Mouse (Mus musculus) heart, adult 2 months (tissue): ENCODE data around the gene 0610010K14Rik. TPM values are rescaled to one million over a fixed set of nuclear protein-coding genes. Genes with fewer than 3 reads are reported as not detected.

Experiments
- DNase-seq, 2 experiments: peaks; one replicate each; pipeline ENCODE4 v3.0.0; 2021
- H3K27ac ChIP-seq: fragments of 200-600 bp; 2 replicates; pipeline ENCODE4 v1.8.1; 2022
- H3K27me3 ChIP-seq: fragments of 200-500 bp; 2 replicates; pipeline ENCODE4 v1.6.1; 2012; ENCODE audit warnings: mild to moderate bottlenecking, low read length, inconsistent platforms, mixed read lengths; ENCODE audit not compliant: control insufficient read depth, insufficient read depth
- H3K36me3 ChIP-seq: fragments of 200-500 bp; 2 replicates; pipeline ENCODE4 v1.6.1; 2012; ENCODE audit warnings: low read length, inconsistent platforms; ENCODE audit not compliant: control insufficient read depth, insufficient read depth
- H3K4me1 ChIP-seq: fragments of 200-500 bp; 2 replicates; pipeline ENCODE4 v1.6.1; 2011; ENCODE audit warnings: low read length; ENCODE audit not compliant: control insufficient read depth, insufficient read depth
- H3K4me3 ChIP-seq: fragments of 200-600 bp; 2 replicates; pipeline ENCODE4 v1.8.1; 2022
- H3K79me2 ChIP-seq: fragments of 200-500 bp; replicated peaks from 2 replicates; pipeline ENCODE4 v1.6.1; 2012; ENCODE audit warnings: mild to moderate bottlenecking, inconsistent platforms, low read length, moderate library complexity, mixed read lengths; ENCODE audit not compliant: control insufficient read depth, insufficient read depth
- H3K9ac ChIP-seq: fragments of 200-500 bp; 2 replicates; pipeline ENCODE4 v1.6.1; 2012; ENCODE audit warnings: low read depth, mild to moderate bottlenecking, control low read depth, inconsistent platforms, low read length, mixed read lengths
- CTCF ChIP-seq: fragments of 200-600 bp; IDR thresholded peaks from 2 replicates; pipeline ENCODE4 v1.8.1; 2022; ENCODE audit warnings: antibody characterized with exemption, mild to moderate bottlenecking, moderate library complexity
- EP300 ChIP-seq: fragments of 200-500 bp; IDR thresholded peaks from 2 replicates; pipeline ENCODE4 v1.6.1; 2011; ENCODE audit warnings: low read depth, low read length, control low read depth; ENCODE audit not compliant: insufficient read depth
- POLR2A ChIP-seq: fragments of 200-500 bp; IDR thresholded peaks from 2 replicates; pipeline ENCODE4 v1.6.1; 2011; ENCODE audit warnings: mild to moderate bottlenecking, low read depth, low read length, control low read depth; ENCODE audit not compliant: insufficient read depth
- WGBS: fragments of 180-500 bp; shearing (Covaris S2); methylation state at CpG from one replicate; pipeline ENCODE4 v1.1.7; 2018; 5-methylcytosine and 5-hydroxymethylcytosine counted together
- intact Hi-C: fragments of 180-260 bp; cut with DNase I; formaldehyde crosslinking; loops from one replicate; pipeline ENCODE4 v1.15.1; 2025
- polyA plus RNA-seq: library from polyadenylated mRNA; depleted of rRNA; stranded (reverse); fragments of >200 nt; gene quantifications from 2 replicates; pipeline ENCODE4 v1.2.3, GENCODE M21; 2012
- total RNA-seq, 2 experiments: library from RNA; stranded (reverse); gene quantifications; 2 replicates each; pipeline ENCODE4 v1.2.3; 2021

0610010K14Rik gene
- total and polyA plus RNA-seq, 3 experiments, result 30.7 to 38.9 (median 34.5) TPM

DNA sequence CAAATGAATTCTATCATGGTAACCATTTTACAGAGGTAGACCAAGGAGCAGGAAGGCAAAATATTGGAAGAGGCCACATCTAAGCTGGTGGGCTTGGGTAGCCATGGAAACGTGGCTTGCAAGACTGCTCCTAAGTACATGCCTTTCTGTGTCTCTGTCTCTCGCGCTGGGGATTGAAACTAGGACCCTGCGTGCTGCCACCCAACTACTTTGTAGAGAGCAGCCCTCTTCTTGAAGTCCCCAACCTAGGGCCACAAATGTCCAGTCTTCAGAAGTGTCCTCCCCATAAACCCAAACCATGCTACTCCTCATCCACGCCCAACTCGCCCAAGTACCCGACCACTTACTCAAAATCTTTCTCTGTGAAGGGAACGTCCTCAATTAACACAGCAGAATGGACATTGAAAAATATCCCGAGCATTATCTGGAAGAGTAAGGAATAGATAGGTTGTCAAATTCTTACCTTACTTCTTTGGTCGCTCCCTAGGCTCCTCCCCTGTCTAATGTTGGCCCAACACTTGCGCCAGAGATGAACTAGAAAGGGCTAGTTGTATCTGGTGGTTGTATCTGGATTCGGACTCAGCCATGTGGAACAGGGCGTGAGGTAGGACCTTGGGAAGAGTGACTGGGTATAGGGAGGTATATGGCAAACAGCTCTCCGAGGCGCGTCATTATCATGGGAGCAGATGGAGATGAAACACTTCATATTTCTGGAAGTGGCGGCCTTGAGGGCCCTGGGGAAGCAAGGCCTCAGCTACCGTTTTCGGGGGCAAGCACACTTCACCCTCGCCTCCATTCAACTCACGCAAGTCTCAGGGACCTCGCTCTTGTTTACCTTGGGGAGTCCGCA lies 1.1 kb upstream of the 0610010K14Rik start:
- intact Hi-C loops, result no loop called here
- Histone ChIP-seq H3K4me3 (peak overlapping the region; percentile 96), H3K27me3 (no peaks in the 10 kb centered on the region), H3K9ac (peak overlapping the region; percentile 89), H3K4me1 (peaks cover 5% of the 10 kb centered on the region), H3K27ac (peak overlapping the region; percentile 97), H3K79me2 (no peaks in the 10 kb centered on the region), H3K36me3 (no peaks in the 10 kb centered on the region)
- no peak for DNase-seq
- TF ChIP-seq POLR2A (0 out of 2 replicates have a peak, but pooled peaks have one; percentile 11), EP300 (no peak)
- 6% methylated on average over 23 of the region's 23 CpGs for WGBS

DNA sequence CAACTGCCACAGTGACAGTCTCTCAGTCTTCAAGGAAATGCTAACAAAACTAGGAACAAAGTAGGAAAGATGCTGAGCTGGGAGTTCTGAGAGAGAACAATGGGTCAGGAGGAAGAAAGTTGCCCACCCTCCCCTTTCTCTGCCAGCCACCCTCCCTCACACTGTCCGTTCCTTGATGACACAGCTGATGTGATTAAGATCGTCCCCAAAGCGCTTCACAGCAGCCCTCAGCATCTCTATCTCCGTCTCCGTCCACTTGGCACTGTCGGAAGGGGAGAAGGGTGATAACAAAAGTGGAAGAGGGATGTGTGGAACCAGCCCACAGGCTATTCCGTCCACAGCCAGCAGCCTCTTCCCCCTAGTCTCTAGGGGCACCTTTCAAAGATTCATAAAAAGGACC lies 997 bp downstream of the 0610010K14Rik start:
- TF ChIP-seq POLR2A, result 0 out of 2 replicates have a peak, but pooled peaks have one; percentile 15
- TF ChIP-seq EP300, result no peak
- TF ChIP-seq CTCF, result no peak
- 17% methylated on average over 7 of the region's 7 CpGs for WGBS
- peak overlapping the region; percentile 96 for H3K4me3 ChIP-seq
- no peaks in the 10 kb centered on the region for H3K27me3 ChIP-seq
- peaks cover 5% of the 10 kb centered on the region for H3K4me1 ChIP-seq
- no peaks in the 10 kb centered on the region for H3K79me2 ChIP-seq
- H3K9ac ChIP-seq, result peak overlapping the region; percentile 19
- peak overlapping the region; percentile 97 for H3K27ac ChIP-seq
- intact Hi-C loops, result no loop called here
- no peaks in the 10 kb centered on the region for H3K36me3 ChIP-seq
- DNase-seq, result peak in 1 of 2 experiments; percentile 54

DNA sequence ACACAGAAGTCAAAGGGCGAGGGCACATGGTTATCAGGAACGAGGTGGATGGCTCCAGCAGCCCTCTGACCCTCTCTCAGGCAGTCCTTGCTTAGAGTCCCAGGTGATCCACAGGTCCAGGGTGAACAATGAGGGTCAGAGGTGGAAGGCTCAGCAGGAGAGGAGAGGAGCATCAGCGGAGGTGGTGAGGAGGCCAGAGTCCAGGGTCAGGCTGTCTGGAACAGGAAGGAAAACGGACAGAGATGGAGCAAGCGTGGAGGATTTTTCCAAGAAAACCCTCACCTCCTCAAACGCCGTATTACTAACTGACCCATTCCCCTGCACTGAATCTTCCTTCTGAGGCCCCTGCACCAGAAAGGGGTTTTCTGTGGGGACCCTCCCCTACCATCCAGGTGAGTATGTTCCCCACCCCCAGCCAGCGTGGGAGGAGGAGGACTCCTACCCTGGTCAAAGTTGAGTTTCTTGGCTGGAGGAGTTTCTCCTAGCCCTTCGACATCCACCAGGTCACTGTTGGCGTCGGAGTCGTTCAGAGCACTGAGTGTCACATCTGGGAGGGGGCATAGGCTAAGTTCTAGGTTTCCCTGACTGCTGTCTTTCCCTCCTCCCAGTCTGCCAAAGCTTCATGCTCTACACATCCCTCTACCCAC lies 2.3 kb downstream of the 0610010K14Rik start:
- intact Hi-C loops, result no loop called here
- Histone ChIP-seq H3K27me3 (no peaks in the 10 kb centered on the region), H3K36me3 (no peaks in the 10 kb centered on the region), H3K4me1 (peaks cover 5% of the 10 kb centered on the region), H3K79me2 (no peaks in the 10 kb centered on the region), H3K27ac (no peak overlapping the region), H3K4me3 (no peak overlapping the region), H3K9ac (no peak overlapping the region)
- no peak for DNase-seq
- WGBS, result 87% methylated on average over 12 of the region's 12 CpGs
- TF ChIP-seq POLR2A (no peak), CTCF (no peak), EP300 (no peak)

DNA sequence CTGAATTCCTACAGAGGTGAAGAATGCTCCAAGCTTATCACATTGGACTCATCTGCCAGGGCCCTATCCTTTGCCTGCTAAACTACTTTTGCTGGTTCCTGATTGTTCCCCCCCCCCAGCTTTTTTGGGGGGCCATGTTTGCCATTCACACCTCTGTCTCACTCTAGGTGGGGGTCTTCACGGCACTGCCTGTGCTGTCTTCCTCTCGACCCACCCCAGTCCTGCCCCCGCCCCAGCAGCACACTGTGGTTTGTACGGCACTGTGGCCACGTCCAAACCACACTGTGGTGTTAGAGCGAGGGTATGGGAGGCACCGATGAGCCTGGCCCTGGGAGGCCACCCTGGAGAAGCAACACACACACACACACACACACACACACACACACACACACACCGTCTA lies 3.2 kb downstream of the 0610010K14Rik start:
- TF ChIP-seq EP300 (no peak), CTCF (no peak), POLR2A (no peak)
- H3K4me1 ChIP-seq, result peaks cover 5% of the 10 kb centered on the region
- no peak overlapping the region for H3K9ac ChIP-seq
- intact Hi-C loops, result no loop called here
- peak overlapping the region; percentile 94 for H3K27ac ChIP-seq
- H3K36me3 ChIP-seq, result no peaks in the 10 kb centered on the region
- no peaks in the 10 kb centered on the region for H3K79me2 ChIP-seq
- H3K4me3 ChIP-seq, result no peak overlapping the region
- DNase-seq, result no peak
- no peaks in the 10 kb centered on the region for H3K27me3 ChIP-seq
- 77% methylated on average over 8 of the region's 8 CpGs for WGBS

DNA sequence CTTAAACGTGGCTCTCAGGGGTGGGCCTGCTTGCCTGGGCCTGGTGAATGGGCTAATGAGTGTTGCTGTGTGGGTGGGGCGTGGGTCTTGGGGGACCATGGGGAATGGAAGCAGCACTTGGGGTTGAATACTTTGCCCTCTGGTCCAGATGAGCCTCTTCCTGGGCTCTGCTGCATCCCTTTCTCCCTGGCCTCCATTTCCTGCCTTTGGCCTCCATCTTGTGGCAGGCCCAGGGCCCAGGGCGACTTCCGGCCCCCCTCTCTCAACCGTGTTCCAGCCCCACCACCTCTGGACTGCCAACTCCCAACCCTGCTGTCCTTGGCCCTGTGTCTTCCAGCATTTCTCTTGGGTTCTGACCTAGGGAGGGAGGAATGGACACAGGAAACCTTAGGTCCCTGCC lies 3.7 kb downstream of the 0610010K14Rik start:
- Histone ChIP-seq H3K79me2 (no peaks in the 10 kb centered on the region), H3K27me3 (no peaks in the 10 kb centered on the region), H3K27ac (peak overlapping the region; percentile 94), H3K4me1 (peaks cover 5% of the 10 kb centered on the region), H3K36me3 (no peaks in the 10 kb centered on the region), H3K4me3 (no peak overlapping the region), H3K9ac (no peak overlapping the region)
- WGBS, result 37% methylated on average over 5 of the region's 5 CpGs
- TF ChIP-seq POLR2A (0 out of 2 replicates have a peak, but pooled peaks have one; percentile 37), EP300 (no peak), CTCF (no peak)
- intact Hi-C loops, result no loop called here
- DNase-seq, result peak; percentile 68 to 71

DNA sequence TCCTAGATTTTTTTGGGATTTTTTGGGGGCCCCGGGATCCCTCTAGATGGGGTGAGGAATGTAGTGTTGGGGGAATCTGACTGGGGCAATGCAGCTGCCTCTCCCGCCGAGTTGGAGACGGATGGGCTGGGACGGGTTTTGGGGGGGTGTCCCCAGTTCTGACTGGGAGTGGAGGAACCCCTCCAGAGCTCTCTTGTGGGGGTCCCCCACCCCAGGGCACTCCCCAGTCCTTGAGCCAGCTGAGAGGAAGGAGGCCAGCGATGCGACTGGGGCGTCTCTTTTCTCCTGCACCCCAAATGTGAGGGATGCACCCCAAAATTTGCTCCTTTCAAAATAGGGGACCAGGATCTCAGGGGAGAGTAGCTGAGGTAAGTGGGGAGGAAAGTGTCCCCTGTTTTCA lies 4.7 kb downstream of the 0610010K14Rik start:
- Histone ChIP-seq H3K27ac (peak overlapping the region; percentile 94), H3K36me3 (no peaks in the 10 kb centered on the region), H3K79me2 (no peaks in the 10 kb centered on the region), H3K4me1 (peaks cover 5% of the 10 kb centered on the region), H3K9ac (peak overlapping the region; percentile 83), H3K27me3 (no peaks in the 10 kb centered on the region), H3K4me3 (peak overlapping the region; percentile 43)
- TF ChIP-seq CTCF (no peak), POLR2A (no peak), EP300 (no peak)
- 32% methylated on average over 8 of the region's 8 CpGs for WGBS
- DNase-seq, result peak in 1 of 2 experiments; percentile 59
- intact Hi-C loops, result no loop called here
